ENCODE assay signal across 8 mouse cellular contexts in genomic region chr11:69695046-69695360, GRCm38 (mm10). TPM values are rescaled to one million over a fixed set of nuclear protein-coding genes. Genes with fewer than 3 reads are reported as not detected.
A peak's percentile ranks its signal among the peaks of the same experiment; 100 is the strongest.
DNase-seq lines count a peak whose midpoint lies in the region; ATAC-seq and TF ChIP-seq lines count a peak whose summit lies in the region.

No protein-coding gene starts in this region.

- H3K4me2 ChIP-seq in liver, embryonic 13.5 days: peak overlapping the region; percentile 71

- peak overlapping the region; percentile 79 for H3K4me3 ChIP-seq in heart, embryonic 10.5 days
- peak overlapping the region; percentile 76 for H3K4me3 ChIP-seq in testis, adult 2 months (ENCODE audit: control insufficient read depth, low read depth, low read length)
- H3K4me3 ChIP-seq in liver, embryonic 13.5 days (replicated peaks): peak overlapping the region; percentile 58

- 33% methylated on average over 6 of the region's 6 CpGs for WGBS in heart, embryonic 10.5 days
- 51% methylated on average over 6 of the region's 6 CpGs for WGBS in liver, embryonic 13.5 days (ENCODE audit: insufficient replicate concordance)

- TF ChIP-seq CTCF in testis, adult 2 months (IDR thresholded peaks at IDR 0.05; ENCODE audit: control insufficient read depth, insufficient read depth, insufficient replicate concordance, low read depth, low read length): no peak

- peaks cover 32% of the 10 kb centered on the region for H3K4me1 ChIP-seq in heart, embryonic 10.5 days
- H3K4me1 ChIP-seq in testis, adult 2 months (ENCODE audit: control insufficient read depth, insufficient read depth, low read length): peaks cover 7% of the 10 kb centered on the region
- H3K4me1 ChIP-seq in liver, embryonic 13.5 days (replicated peaks): peaks cover 44% of the 10 kb centered on the region

- no peak for DNase-seq in heart, embryonic 10.5 days (ENCODE audit: low spot score)
- no peak for DNase-seq in heart, postnatal 25 days (ENCODE audit: low spot score)
- no peak for DNase-seq in testis, postnatal 14 days (ENCODE audit: low spot score)
- no peak for DNase-seq in liver, embryonic 13.5 days
- DNase-seq in adrenal gland, adult 8-10 months: no peak
- no peak for DNase-seq in left cerebral cortex, adult 18-20 months (ENCODE audit: low spot score in 2 of 2)

- intact Hi-C loops in heart, postnatal 25 days (cut with DNase I): loop anchor here (5.0 kb wide), 1 partner anchor 102 kb away; the partner anchor contains the start of gene Chrnb1

- peak overlapping the region; percentile 93; the same call in 1 of the 2 replicates for H3K27ac ChIP-seq in heart, embryonic 10.5 days
- no peak overlapping the region for H3K27ac ChIP-seq in testis, adult 2 months (ENCODE audit: control insufficient read depth, insufficient read depth, low read depth, low read length)
- peak overlapping the region; percentile 59; the same call in 1 of the 2 replicates for H3K27ac ChIP-seq in liver, embryonic 13.5 days

- no peak for TF ChIP-seq POLR2A in testis, adult 2 months (IDR thresholded peaks at IDR 0.05; ENCODE audit: control insufficient read depth, low read depth, low read length)

- H3K9ac ChIP-seq in liver, embryonic 13.5 days: peak overlapping the region; percentile 65

- ATAC-seq in liver, embryonic 13.5 days (ENCODE audit: low read depth): no peak
- ATAC-seq in frontal cortex, adult (ENCODE audit: low TSS enrichment): no peak; the same call in none of the 2 replicates

- H3K9me3 ChIP-seq in heart, embryonic 10.5 days: no peaks in the 10 kb centered on the region
- no peaks in the 10 kb centered on the region for H3K9me3 ChIP-seq in liver, embryonic 13.5 days (replicated peaks)

- no peaks in the 10 kb centered on the region for H3K27me3 ChIP-seq in heart, embryonic 10.5 days (ENCODE audit: insufficient read depth, poor library complexity, severe bottlenecking)
- no peaks in the 10 kb centered on the region for H3K27me3 ChIP-seq in testis, adult 2 months (ENCODE audit: control insufficient read depth, insufficient read depth, low read length)
- H3K27me3 ChIP-seq in liver, embryonic 13.5 days: peaks cover 13% of the 10 kb centered on the region

- no peaks in the 10 kb centered on the region for H3K36me3 ChIP-seq in heart, embryonic 10.5 days
- no peaks in the 10 kb centered on the region for H3K36me3 ChIP-seq in testis, adult 2 months (ENCODE audit: control insufficient read depth, insufficient read depth, low read length)
- H3K36me3 ChIP-seq in liver, embryonic 13.5 days: no peaks in the 10 kb centered on the region

RNA-seq across cellular contexts. Expression of gene Tnfsf12, which starts 0.6 kb away (rescaled TPM):
- polyA plus RNA-seq in heart, embryonic 10.5 days (2016; fragmentation: Nextera tagmentation; extraction: Ambion mirVana): 3.0 and 4.7 TPM in 2 replicates
- total RNA-seq in heart, postnatal 25 days (2021): 10 to 100 TPM; 14.5 to 16.4 TPM
- polyA plus RNA-seq in testis, adult 2 months (2012; rRNA removed): 2.9 and 3.3 TPM in 2 replicates
- 2.1 and 2.6 TPM in 2 replicates for polyA plus RNA-seq in liver, embryonic 13.5 days (2015; fragmentation: Nextera tagmentation; extraction: Ambion mirVana)
- total RNA-seq in adrenal gland, adult 8-10 months (2022): 10 to 100 TPM; 24.1 to 47.6 (median 36.3) TPM
- 10 to 100 TPM; 11.5 to 12.1 TPM for total RNA-seq in left cerebral cortex, adult 18-20 months (2021)

RNA-seq across cellular contexts. Expression of gene Tnfsfm13, which starts 0.9 kb away (rescaled TPM):
- 1.8 and 2.2 TPM in 2 replicates for polyA plus RNA-seq in heart, embryonic 10.5 days (2016; fragmentation: Nextera tagmentation; extraction: Ambion mirVana)
- 1 to 10 TPM; 3.2 to 4.5 TPM for total RNA-seq in heart, postnatal 25 days (2021)
- 1.3 and 1.9 TPM in 2 replicates for polyA plus RNA-seq in testis, adult 2 months (2012; rRNA removed)
- polyA plus RNA-seq in liver, embryonic 13.5 days (2015; fragmentation: Nextera tagmentation; extraction: Ambion mirVana): 1.1 and 1.4 TPM in 2 replicates
- total RNA-seq in adrenal gland, adult 8-10 months (2022): 1 to 10 TPM; 3.4 to 8.4 (median 7.9) TPM
- total RNA-seq in left cerebral cortex, adult 18-20 months (2021): 1 to 10 TPM; 1.7 to 4.1 TPM

RNA-seq across cellular contexts. Expression of gene Tnfsf13, which starts 9.4 kb away (rescaled TPM):
- 0.25 TPM in 1 of 2 replicates, not detected in the other for polyA plus RNA-seq in heart, embryonic 10.5 days (2016; fragmentation: Nextera tagmentation; extraction: Ambion mirVana)
- total RNA-seq in heart, postnatal 25 days (2021): 1 to 10 TPM; 1.6 to 2.1 TPM
- polyA plus RNA-seq in testis, adult 2 months (2012; rRNA removed): 4.2 and 5.6 TPM in 2 replicates
- polyA plus RNA-seq in liver, embryonic 13.5 days (2015; fragmentation: Nextera tagmentation; extraction: Ambion mirVana): 0.10 TPM in 1 of 2 replicates, not detected in the other
- 1 to 10 TPM; 2.5 to 7.3 (median 4.5) TPM for total RNA-seq in adrenal gland, adult 8-10 months (2022)
- 1 to 10 TPM; 1.6 to 2.9 TPM for total RNA-seq in left cerebral cortex, adult 18-20 months (2021)

RNA-seq across cellular contexts. Expression of gene Senp3, which starts 13.1 kb away (rescaled TPM):
- polyA plus RNA-seq in heart, embryonic 10.5 days (2016; fragmentation: Nextera tagmentation; extraction: Ambion mirVana): 95.3 and 108 TPM in 2 replicates
- 10 to 100 TPM; 31.7 to 33.5 TPM for total RNA-seq in heart, postnatal 25 days (2021)
- polyA plus RNA-seq in testis, adult 2 months (2012; rRNA removed): 54.7 and 67.6 TPM in 2 replicates
- 37.3 and 38.6 TPM in 2 replicates for polyA plus RNA-seq in liver, embryonic 13.5 days (2015; fragmentation: Nextera tagmentation; extraction: Ambion mirVana)
- 10 to 100 TPM; 72.5 to 92.1 (median 85.0) TPM for total RNA-seq in adrenal gland, adult 8-10 months (2022)
- 10 to 100 TPM; 91.4 to 98.7 TPM for total RNA-seq in left cerebral cortex, adult 18-20 months (2021)

RNA-seq across cellular contexts. Expression of gene Eif4a1, which starts 22.8 kb away (rescaled TPM):
- 481 and 586 TPM in 2 replicates for polyA plus RNA-seq in heart, embryonic 10.5 days (2016; fragmentation: Nextera tagmentation; extraction: Ambion mirVana)
- total RNA-seq in heart, postnatal 25 days (2021): 100 to 1,000 TPM; 201 to 206 TPM
- 166 and 210 TPM in 2 replicates for polyA plus RNA-seq in testis, adult 2 months (2012; rRNA removed)
- 351 and 453 TPM in 2 replicates for polyA plus RNA-seq in liver, embryonic 13.5 days (2015; fragmentation: Nextera tagmentation; extraction: Ambion mirVana)
- total RNA-seq in adrenal gland, adult 8-10 months (2022): 100 to 1,000 TPM; 500 to 614 (median 555) TPM
- total RNA-seq in left cerebral cortex, adult 18-20 months (2021): 100 to 1,000 TPM; 289 to 295 TPM
